Mouse (Mus musculus): ENCODE data around the gene Srrm2. TPM values are rescaled to one million over a fixed set of nuclear protein-coding genes. Genes with fewer than 3 reads are reported as not detected.

The Srrm2 gene
- total and polyA plus RNA-seq, 3 experiments: 26.7 to 383 (median 90.4) TPM

DNA sequence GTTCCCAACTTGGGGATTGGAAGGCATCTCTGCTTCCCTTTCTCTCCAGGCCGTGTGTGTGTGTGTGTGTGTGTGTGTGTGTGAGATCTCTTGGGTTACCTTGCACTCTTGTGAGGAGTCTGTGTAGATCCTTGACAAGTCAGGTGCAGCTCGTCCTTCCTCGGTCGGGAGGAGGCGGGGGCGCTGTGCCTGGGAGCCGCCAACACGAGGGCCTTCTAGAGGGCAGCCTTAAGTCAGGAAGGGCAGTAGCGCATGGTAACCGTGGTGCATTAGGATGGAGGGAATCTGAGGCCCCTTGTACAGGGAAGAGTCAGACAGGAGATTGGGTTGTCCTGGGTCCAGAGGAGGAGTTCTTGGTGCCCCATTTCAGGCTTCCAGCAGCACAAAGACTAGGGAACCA, 14.1 kb upstream of the Srrm2 start:
- in situ Hi-C loops (cut with MboI; ENCODE audit: low pct_ligation_motif_present, low pct_unique_long_range_greater_than_20kb, low sequenced_read_pairs): loop anchor here (5.0 to 10.0 kb wide), 2 partner anchors 61 to 189 kb away; partner anchors contain the start of gene Prss33
- no peak for DNase-seq (ENCODE audit: extremely low read depth)
- no peak overlapping the region for H3K4me3 ChIP-seq (replicated peaks in 1 of 3; ENCODE audit: low read depth in 2 of 3, low read length in 2 of 3, poor library complexity in 1 of 3)

DNA sequence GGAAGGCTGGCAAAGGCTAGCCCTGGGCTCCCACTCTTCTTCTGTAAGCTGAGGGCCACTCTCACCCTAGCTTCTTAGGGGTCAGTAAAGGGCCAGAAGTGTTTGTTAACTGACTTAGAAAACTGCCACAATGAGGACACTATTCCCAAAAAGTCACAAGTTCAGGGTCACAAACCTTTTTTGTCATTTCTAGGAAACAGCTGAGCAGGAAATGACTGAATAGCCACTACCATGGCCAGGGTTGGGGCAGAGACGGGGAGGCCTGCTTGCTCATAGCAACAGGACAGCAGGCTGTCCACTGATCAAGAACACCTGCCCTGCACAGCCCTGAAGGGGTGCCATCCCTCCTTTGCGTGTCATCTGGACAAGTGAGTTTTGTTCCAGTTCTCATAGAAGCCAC, 13.2 kb upstream of the Srrm2 start:
- Histone ChIP-seq H3K27ac (ENCODE audit: insufficient read depth, low read depth) (no peak overlapping the region), H3K36me3 (replicated peaks in 1 of 2; ENCODE audit: control insufficient read depth in 1 of 2, insufficient read depth in 1 of 2, low read length in 1 of 2) (no peaks in the 10 kb centered on the region), H3K27me3 (replicated peaks) (no peaks in the 10 kb centered on the region), H3K4me1 (ENCODE audit: control insufficient read depth in 1 of 2, insufficient read depth in 2 of 2) (peaks cover 3 to 18% of the 10 kb centered on the region in 2 experiments; a peak in 3 of 4 replicates), H3K9ac (ENCODE audit: insufficient read depth, low read depth) (no peak overlapping the region), H3K4me2 (ENCODE audit: insufficient read depth, low read depth, poor library complexity, severe bottlenecking) (no peak overlapping the region), H3K4me3 (replicated peaks in 1 of 3; ENCODE audit: low read depth in 2 of 3, low read length in 2 of 3, poor library complexity in 1 of 3) (no peak overlapping the region), H3K79me2 (replicated peaks; ENCODE audit: control insufficient read depth, extremely low read depth, insufficient read depth, poor library complexity, severe bottlenecking) (no peaks in the 10 kb centered on the region), H3K9me3 (replicated peaks; ENCODE audit: low read length) (no peaks in the 10 kb centered on the region)
- TF ChIP-seq MAZ (IDR thresholded peaks at IDR 0.05; ENCODE audit: low read depth, low read length): no peak
- TF ChIP-seq ETS1 (conservative IDR thresholded peaks at IDR 0.05; ENCODE audit: low read depth, low read length): no peak
- TF ChIP-seq TBP (conservative IDR thresholded peaks at IDR 0.05; ENCODE audit: low read depth, low read length): no peak
- no peak for TF ChIP-seq EP300 (IDR thresholded peaks at IDR 0.05; ENCODE audit: low read length)
- TF ChIP-seq TCF12 (IDR thresholded peaks at IDR 0.05; ENCODE audit: low read depth, low read length): no peak
- TF ChIP-seq ELF1 (IDR thresholded peaks at IDR 0.05; ENCODE audit: low read depth, low read length): no peak
- TF ChIP-seq POLR2A (IDR thresholded peaks at IDR 0.05; ENCODE audit: low read depth, low read length): no peak
- TF ChIP-seq USF2 (conservative IDR thresholded peaks at IDR 0.05; ENCODE audit: low read depth, low read length): no peak
- no peak for TF ChIP-seq CHD1 (IDR thresholded peaks at IDR 0.05; ENCODE audit: low read depth, low read length)
- no peak for TF ChIP-seq CTCF (conservative IDR thresholded peaks at IDR 0.05 in 1 of 2, IDR thresholded peaks at IDR 0.05 in 1 of 2; ENCODE audit: low read depth in 2 of 2, low read length in 2 of 2)
- TF ChIP-seq POLR2AphosphoS2 (IDR thresholded peaks at IDR 0.05; ENCODE audit: low read depth, low read length): no peak
- TF ChIP-seq KAT2A (IDR thresholded peaks at IDR 0.05; ENCODE audit: insufficient replicate concordance, low read length): no peak
- TF ChIP-seq CHD2 (IDR thresholded peaks at IDR 0.05; ENCODE audit: low read length): no peak
- no peak for TF ChIP-seq NRF1 (IDR thresholded peaks at IDR 0.05; ENCODE audit: low read depth, low read length)
- no peak for TF ChIP-seq MEF2A (IDR thresholded peaks at IDR 0.05; ENCODE audit: borderline replicate concordance, low read depth, low read length)
- no peak for TF ChIP-seq NELFE (IDR thresholded peaks at IDR 0.05; ENCODE audit: low read depth, low read length)
- TF ChIP-seq MXI1 (IDR thresholded peaks at IDR 0.05; ENCODE audit: low read depth, low read length): no peak
- DNase-seq (ENCODE audit: extremely low read depth): no peak
- dilution Hi-C loops (cut with MboI; ENCODE audit: extremely low pct_ligation_motif_present, extremely low pct_unique_long_range_greater_than_20kb, low sequenced_read_pairs): no loop called here
- in situ Hi-C loops (cut with MboI; ENCODE audit: low pct_ligation_motif_present, low pct_unique_long_range_greater_than_20kb, low sequenced_read_pairs): loop anchor here (5.0 to 10.0 kb wide), 2 partner anchors 60 to 188 kb away; partner anchors contain the start of gene Prss33

More for the DNA sequence above, 14.1 kb upstream of the Srrm2 start:
- Histone ChIP-seq H3K36me3 (replicated peaks in 1 of 2; ENCODE audit: control insufficient read depth in 1 of 2, insufficient read depth in 1 of 2, low read length in 1 of 2) (no peaks in the 10 kb centered on the region), H3K27ac (ENCODE audit: insufficient read depth, low read depth) (no peak overlapping the region), H3K79me2 (replicated peaks; ENCODE audit: control insufficient read depth, extremely low read depth, insufficient read depth, poor library complexity, severe bottlenecking) (no peaks in the 10 kb centered on the region), H3K9me3 (replicated peaks; ENCODE audit: low read length) (no peaks in the 10 kb centered on the region), H3K4me2 (ENCODE audit: insufficient read depth, low read depth, poor library complexity, severe bottlenecking) (no peak overlapping the region), H3K9ac (ENCODE audit: insufficient read depth, low read depth) (no peak overlapping the region), H3K27me3 (replicated peaks) (no peaks in the 10 kb centered on the region), H3K4me1 (ENCODE audit: control insufficient read depth in 1 of 2, insufficient read depth in 2 of 2) (peaks cover 3 to 22% of the 10 kb centered on the region in 2 experiments; a peak in 3 of 4 replicates)
- dilution Hi-C loops (cut with MboI; ENCODE audit: extremely low pct_ligation_motif_present, extremely low pct_unique_long_range_greater_than_20kb, low sequenced_read_pairs): no loop called here
- no peak for TF ChIP-seq MEF2A (IDR thresholded peaks at IDR 0.05; ENCODE audit: borderline replicate concordance, low read depth, low read length)
- no peak for TF ChIP-seq ZC3H11A (IDR thresholded peaks at IDR 0.05; ENCODE audit: low read depth, low read length)
- no peak for TF ChIP-seq MAZ (IDR thresholded peaks at IDR 0.05; ENCODE audit: low read depth, low read length)
- no peak for TF ChIP-seq CHD1 (IDR thresholded peaks at IDR 0.05; ENCODE audit: low read depth, low read length)
- no peak for TF ChIP-seq PAX5 (IDR thresholded peaks at IDR 0.05; ENCODE audit: low read length)
- no peak for TF ChIP-seq POLR2AphosphoS2 (IDR thresholded peaks at IDR 0.05; ENCODE audit: low read depth, low read length)
- TF ChIP-seq MYC (IDR thresholded peaks at IDR 0.05; ENCODE audit: low read depth, low read length): no peak
- TF ChIP-seq USF2 (conservative IDR thresholded peaks at IDR 0.05; ENCODE audit: low read depth, low read length): no peak
- TF ChIP-seq CHD2 (IDR thresholded peaks at IDR 0.05; ENCODE audit: low read length): no peak
- TF ChIP-seq EP300 (IDR thresholded peaks at IDR 0.05; ENCODE audit: low read length): no peak
- TF ChIP-seq ETS1 (conservative IDR thresholded peaks at IDR 0.05; ENCODE audit: low read depth, low read length): no peak
- no peak for TF ChIP-seq ELF1 (IDR thresholded peaks at IDR 0.05; ENCODE audit: low read depth, low read length)
- no peak for TF ChIP-seq TCF12 (IDR thresholded peaks at IDR 0.05; ENCODE audit: low read depth, low read length)
- no peak for TF ChIP-seq NRF1 (IDR thresholded peaks at IDR 0.05; ENCODE audit: low read depth, low read length)

All from CH12.LX (cell line).